Mouse (Mus musculus): ENCODE data around the gene Fgfr2. TPM values are rescaled to one million over a fixed set of nuclear protein-coding genes. Genes with fewer than 3 reads are reported as not detected.

Fgfr2 gene
- total RNA-seq, 1 experiment from 2014 or later = not detected

- ATAC-seq (replicated peaks in 1 of 2; ENCODE audit: insufficient read depth in 1 of 2, low FRiP score in 2 of 2, low TSS enrichment in 1 of 2, low read depth in 1 of 2, poor library complexity in 2 of 2, severe bottlenecking in 2 of 2) = no peak
Observed at GRCm38 (mm10) chr7:132892806-132893205, 230.3 kb downstream of the Fgfr2 start.

GRCm38 (mm10) chr7:132892311-132892661 is 230.9 kb downstream of the Fgfr2 start:
- no peak for ATAC-seq (replicated peaks in 1 of 2; ENCODE audit: insufficient read depth in 1 of 2, low FRiP score in 2 of 2, low TSS enrichment in 1 of 2, low read depth in 1 of 2, poor library complexity in 2 of 2, severe bottlenecking in 2 of 2)

- ATAC-seq (replicated peaks in 1 of 2; ENCODE audit: insufficient read depth in 1 of 2, low FRiP score in 2 of 2, low TSS enrichment in 1 of 2, low read depth in 1 of 2, poor library complexity in 2 of 2, severe bottlenecking in 2 of 2) = no peak
Observed at GRCm38 (mm10) chr7:132891561-132892310, 231.4 kb downstream of the Fgfr2 start.

GRCm38 (mm10) chr7:132890201-132890600 is 232.9 kb downstream of the Fgfr2 start:
- no peak for ATAC-seq (replicated peaks in 1 of 2; ENCODE audit: insufficient read depth in 1 of 2, low FRiP score in 2 of 2, low TSS enrichment in 1 of 2, low read depth in 1 of 2, poor library complexity in 2 of 2, severe bottlenecking in 2 of 2)

GRCm38 (mm10) chr7:132889691-132890090 is 233.5 kb downstream of the Fgfr2 start:
- no peak for ATAC-seq (replicated peaks in 1 of 2; ENCODE audit: insufficient read depth in 1 of 2, low FRiP score in 2 of 2, low TSS enrichment in 1 of 2, low read depth in 1 of 2, poor library complexity in 2 of 2, severe bottlenecking in 2 of 2)

- peak; percentile 46 to 51; a peak in 2 of 4 replicates for ATAC-seq (replicated peaks in 1 of 2; ENCODE audit: insufficient read depth in 1 of 2, low FRiP score in 2 of 2, low TSS enrichment in 1 of 2, low read depth in 1 of 2, poor library complexity in 2 of 2, severe bottlenecking in 2 of 2)
Observed at GRCm38 (mm10) chr7:132888518-132889249, 234.5 kb downstream of the Fgfr2 start.

GRCm38 (mm10) chr7:132888052-132888451 is 235.1 kb downstream of the Fgfr2 start:
- ATAC-seq (replicated peaks in 1 of 2; ENCODE audit: insufficient read depth in 1 of 2, low FRiP score in 2 of 2, low TSS enrichment in 1 of 2, low read depth in 1 of 2, poor library complexity in 2 of 2, severe bottlenecking in 2 of 2) = no peak

- ATAC-seq (replicated peaks in 1 of 2; ENCODE audit: insufficient read depth in 1 of 2, low FRiP score in 2 of 2, low TSS enrichment in 1 of 2, low read depth in 1 of 2, poor library complexity in 2 of 2, severe bottlenecking in 2 of 2) = no peak
Observed at GRCm38 (mm10) chr7:132887019-132887804, 235.9 kb downstream of the Fgfr2 start.

- ATAC-seq (replicated peaks in 1 of 2; ENCODE audit: insufficient read depth in 1 of 2, low FRiP score in 2 of 2, low TSS enrichment in 1 of 2, low read depth in 1 of 2, poor library complexity in 2 of 2, severe bottlenecking in 2 of 2) = no peak
Observed at GRCm38 (mm10) chr7:132884031-132884430, 239.1 kb downstream of the Fgfr2 start.

GRCm38 (mm10) chr7:132882343-132882742 is 240.8 kb downstream of the Fgfr2 start:
- 0 out of 4 replicates have a peak, but pooled peaks of 1 of the 2 experiments have one; percentile 32 for ATAC-seq (replicated peaks in 1 of 2; ENCODE audit: insufficient read depth in 1 of 2, low FRiP score in 2 of 2, low TSS enrichment in 1 of 2, low read depth in 1 of 2, poor library complexity in 2 of 2, severe bottlenecking in 2 of 2)

- ATAC-seq (replicated peaks in 1 of 2; ENCODE audit: insufficient read depth in 1 of 2, low FRiP score in 2 of 2, low TSS enrichment in 1 of 2, low read depth in 1 of 2, poor library complexity in 2 of 2, severe bottlenecking in 2 of 2) = no peak
Observed at GRCm38 (mm10) chr7:132880276-132880675, 242.9 kb downstream of the Fgfr2 start.

- no peak for ATAC-seq (replicated peaks in 1 of 2; ENCODE audit: insufficient read depth in 1 of 2, low FRiP score in 2 of 2, low TSS enrichment in 1 of 2, low read depth in 1 of 2, poor library complexity in 2 of 2, severe bottlenecking in 2 of 2)
Observed at GRCm38 (mm10) chr7:132875391-132876086, 247.6 kb downstream of the Fgfr2 start.

GRCm38 (mm10) chr7:132873043-132873442 is 250.1 kb downstream of the Fgfr2 start:
- ATAC-seq (replicated peaks in 1 of 2; ENCODE audit: insufficient read depth in 1 of 2, low FRiP score in 2 of 2, low TSS enrichment in 1 of 2, low read depth in 1 of 2, poor library complexity in 2 of 2, severe bottlenecking in 2 of 2) = peak; percentile 68 to 71

- peak; percentile 55 to 68; a peak in 3 of 4 replicates for ATAC-seq (replicated peaks in 1 of 2; ENCODE audit: insufficient read depth in 1 of 2, low FRiP score in 2 of 2, low TSS enrichment in 1 of 2, low read depth in 1 of 2, poor library complexity in 2 of 2, severe bottlenecking in 2 of 2)
Observed at GRCm38 (mm10) chr7:132866316-132866715, 256.8 kb downstream of the Fgfr2 start.

- peak; percentile 97 to 98 for ATAC-seq (replicated peaks in 1 of 2; ENCODE audit: insufficient read depth in 1 of 2, low FRiP score in 2 of 2, low TSS enrichment in 1 of 2, low read depth in 1 of 2, poor library complexity in 2 of 2, severe bottlenecking in 2 of 2)
Observed at GRCm38 (mm10) chr7:132859042-132859958, 263.9 kb downstream of the Fgfr2 start, which contains the start of gene Abraxas2. TSS of gene Abraxas2 (plus strand) at chr7:132859225.

- no peak for ATAC-seq (replicated peaks in 1 of 2; ENCODE audit: insufficient read depth in 1 of 2, low FRiP score in 2 of 2, low TSS enrichment in 1 of 2, low read depth in 1 of 2, poor library complexity in 2 of 2, severe bottlenecking in 2 of 2)
Observed at GRCm38 (mm10) chr7:132858043-132858608, 265.0 kb downstream of the Fgfr2 start.

Data from hematopoietic stem cell, adult 5-6 weeks (primary cell).